Mouse (Mus musculus) intestine, embryonic 16.5 days (tissue): ENCODE measurements around the gene Prr14l. TPM values are rescaled to one million over a fixed set of nuclear protein-coding genes. Genes with fewer than 3 reads are reported as not detected.
"Not testable (repeated sequence)": the region's sequence is repeated elsewhere in the genome, so short reads cannot be mapped to it uniquely, and the experiment has no call there.

ENCODE experiments used
- ATAC-seq: fragments of 200-750 bp; cut with Nextera tagmentation; 2 replicates; pipeline ENCODE4 v1.8.0; 2017; ENCODE audit warnings: moderate TSS enrichment, moderate library complexity
- H3K27ac ChIP-seq: fragments of 300-500 bp; sonication (generic); 2 replicates; pipeline ENCODE4 v1.5.1; 2014; ENCODE audit warnings: mild to moderate bottlenecking, low read length
- H3K27me3 ChIP-seq: fragments of 300-500 bp; sonication (generic); replicated peaks from 2 replicates; pipeline ENCODE4 v1.6.1; 2014; ENCODE audit warnings: low read length, control low read depth, mixed read lengths; ENCODE audit not compliant: control insufficient read depth, insufficient read depth
- H3K36me3 ChIP-seq: fragments of 300-500 bp; sonication (generic); 2 replicates; pipeline ENCODE4 v1.6.1; 2014; ENCODE audit warnings: low read length, control low read depth; ENCODE audit not compliant: control insufficient read depth, insufficient read depth
- H3K4me1 ChIP-seq: fragments of 300-500 bp; sonication (generic); 2 replicates; pipeline ENCODE4 v1.6.1; 2014; ENCODE audit warnings: low read length, control low read depth, mixed read lengths; ENCODE audit not compliant: control insufficient read depth, insufficient read depth
- H3K4me2 ChIP-seq: fragments of 300-500 bp; sonication (generic); 2 replicates; pipeline ENCODE4 v1.6.1; 2014; ENCODE audit warnings: low read depth, low read length, control low read depth
- H3K4me3 ChIP-seq: fragments of 300-500 bp; sonication (generic); 2 replicates; pipeline ENCODE4 v1.5.1; 2014; ENCODE audit warnings: mild to moderate bottlenecking, low read length
- H3K9ac ChIP-seq: fragments of 300-500 bp; sonication (generic); 2 replicates; pipeline ENCODE4 v1.6.1; 2014; ENCODE audit warnings: low read depth, low read length
- H3K9me3 ChIP-seq: fragments of 300-500 bp; sonication (generic); 2 replicates; pipeline ENCODE4 v1.6.1; 2016; ENCODE audit warnings: low read length, control low read depth; ENCODE audit not compliant: control insufficient read depth
- WGBS: fragments of 180-500 bp; shearing (Covaris S2); extraction: QIAGEN DNeasy Blood & Tissue Kit; methylation state at CpG from one replicate; pipeline ENCODE4 v1.1.7; 2014; 5-methylcytosine and 5-hydroxymethylcytosine counted together
- polyA plus RNA-seq: library from polyadenylated mRNA; unstranded; fragments of >200 nt; fragmentation: Nextera tagmentation; extraction: Ambion mirVana; gene quantifications from 2 replicates; pipeline ENCODE4 v1.2.1, GENCODE M21; 2015

The Prr14l gene
- polyA plus RNA-seq, 1 experiment from 2014 or later = 10.1 TPM

DNA sequence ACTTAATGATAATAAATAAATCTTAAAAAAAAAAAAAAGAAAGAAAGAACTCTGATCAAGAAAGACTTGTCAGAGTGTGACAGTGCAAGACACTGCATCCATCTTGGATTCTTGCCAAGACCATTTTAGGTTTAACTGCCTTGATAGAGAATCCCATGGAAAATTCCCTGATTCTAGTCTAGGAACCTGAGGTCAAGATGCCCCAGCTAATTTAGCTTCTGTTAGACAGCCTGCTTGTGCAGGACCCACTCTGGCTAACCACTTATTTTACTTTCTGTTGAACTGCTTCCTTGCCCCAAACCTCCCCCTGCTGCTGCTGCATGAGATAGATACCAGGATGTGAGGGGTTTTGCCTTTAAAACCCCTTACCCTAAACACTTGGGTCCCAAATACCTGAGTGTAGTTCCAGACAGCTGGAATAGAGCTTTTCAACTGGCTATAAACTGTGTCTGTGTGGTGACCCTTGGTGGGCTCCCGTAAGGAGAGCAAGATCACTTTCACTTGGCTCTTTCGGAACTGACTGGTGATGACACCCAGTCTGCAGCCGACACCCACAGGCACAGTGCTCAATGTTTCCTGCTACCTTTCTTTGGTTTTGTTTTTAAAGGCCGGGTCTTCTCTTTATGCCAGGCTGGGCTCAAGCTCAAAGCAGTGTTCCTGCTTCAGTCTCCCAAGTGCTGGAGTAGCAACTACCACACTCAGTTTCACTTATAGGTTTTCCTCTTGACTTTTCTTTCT is 86.3 kb downstream of the Prr14l start:
- no peaks in the 10 kb centered on the region for H3K4me1 ChIP-seq
- no peak overlapping the region for H3K27ac ChIP-seq
- no peak for ATAC-seq
- H3K9me3 ChIP-seq = no peaks in the 10 kb centered on the region
- H3K4me2 ChIP-seq = no peak overlapping the region
- H3K36me3 ChIP-seq = no peaks in the 10 kb centered on the region; the same call in 1 of the 2 replicates
- WGBS = 87% methylated on average over 4 of the region's 4 CpGs
- no peaks in the 10 kb centered on the region for H3K27me3 ChIP-seq
- H3K9ac ChIP-seq = no peak overlapping the region
- no peak overlapping the region for H3K4me3 ChIP-seq

- no peak for ATAC-seq
- H3K4me2 ChIP-seq = no peak overlapping the region
- no peak overlapping the region for H3K27ac ChIP-seq
- H3K4me3 ChIP-seq = no peak overlapping the region
- H3K9ac ChIP-seq = no peak overlapping the region
- WGBS = 41% methylated on average over 3 of the region's 3 CpGs
- no peaks in the 10 kb centered on the region for H3K27me3 ChIP-seq
- no peaks in the 10 kb centered on the region for H3K9me3 ChIP-seq
- H3K36me3 ChIP-seq = no peaks in the 10 kb centered on the region; the same call in 1 of the 2 replicates
- no peaks in the 10 kb centered on the region for H3K4me1 ChIP-seq
Observed at GRCm38 (mm10) chr5:32767004-32767403, 87.1 kb downstream of the Prr14l start.

DNA sequence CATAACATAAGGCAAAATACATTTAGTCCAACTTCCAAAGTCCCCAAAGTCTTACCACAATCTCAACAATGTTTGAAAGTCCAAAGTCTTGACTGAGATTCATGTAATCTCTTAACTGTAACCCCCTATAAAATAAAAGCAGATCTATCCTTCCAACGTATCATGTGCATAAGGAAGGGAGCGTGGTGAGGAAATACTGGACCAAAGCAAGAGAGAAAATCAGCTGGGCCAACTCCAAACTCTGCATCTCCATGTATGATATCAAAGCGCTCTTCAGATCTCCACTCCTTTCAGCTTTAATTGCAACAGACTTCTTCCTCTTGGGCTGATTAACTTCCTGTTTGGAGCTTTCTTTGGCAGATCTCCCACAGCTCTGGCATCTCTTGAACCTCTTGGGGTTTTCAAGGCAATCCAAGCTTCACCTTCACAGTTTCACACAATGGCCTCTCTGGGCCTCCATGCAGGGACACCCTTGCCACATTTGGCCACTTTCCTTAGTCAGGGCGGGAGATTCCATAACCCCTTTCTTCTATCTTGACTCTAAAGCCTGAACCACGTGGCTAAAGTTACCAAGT is 92.4 kb downstream of the Prr14l start:
- peaks cover 4% of the 10 kb centered on the region; the same call in 1 of the 2 replicates for H3K4me1 ChIP-seq
- H3K27ac ChIP-seq = peak overlapping the region; percentile 52; the same call in 1 of the 2 replicates
- WGBS = 85% methylated on average over 5 of the region's 5 CpGs
- H3K27me3 ChIP-seq = no peaks in the 10 kb centered on the region
- H3K4me2 ChIP-seq = no peak overlapping the region
- no peak overlapping the region for H3K4me3 ChIP-seq
- ATAC-seq = peak; percentile 29
- no peaks in the 10 kb centered on the region for H3K9me3 ChIP-seq
- no peaks in the 10 kb centered on the region; the same call in 1 of the 2 replicates for H3K36me3 ChIP-seq
- H3K9ac ChIP-seq = no peak overlapping the region

DNA sequence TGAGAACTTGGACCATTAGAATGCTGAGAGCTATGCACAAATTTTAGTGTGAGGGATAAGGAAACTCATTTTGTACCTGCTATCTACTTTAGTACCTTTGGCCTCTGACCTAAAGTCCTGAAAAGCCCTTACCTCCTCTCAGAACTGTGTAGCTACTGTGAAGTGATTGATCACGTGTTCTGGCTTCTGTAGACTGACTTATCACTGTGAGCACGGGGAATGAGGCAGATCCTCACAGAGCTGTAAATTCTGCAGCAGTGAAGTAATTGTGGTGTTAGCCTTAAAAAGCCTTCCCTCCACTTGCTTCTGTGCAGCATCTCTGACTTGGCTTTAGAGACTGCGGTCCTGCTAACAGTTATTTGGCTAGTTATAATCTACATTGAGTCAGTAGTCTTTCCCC is 93.3 kb downstream of the Prr14l start:
- H3K4me2 ChIP-seq = no peak overlapping the region
- H3K27ac ChIP-seq = peak overlapping the region; percentile 52
- no peak overlapping the region for H3K4me3 ChIP-seq
- no peaks in the 10 kb centered on the region for H3K9me3 ChIP-seq
- peak; percentile 85 for ATAC-seq
- H3K9ac ChIP-seq = no peak overlapping the region
- no peaks in the 10 kb centered on the region; the same call in 1 of the 2 replicates for H3K36me3 ChIP-seq
- peaks cover 4% of the 10 kb centered on the region; the same call in 1 of the 2 replicates for H3K4me1 ChIP-seq
- WGBS = 59% methylated on average over 3 of the region's 3 CpGs
- no peaks in the 10 kb centered on the region for H3K27me3 ChIP-seq

DNA sequence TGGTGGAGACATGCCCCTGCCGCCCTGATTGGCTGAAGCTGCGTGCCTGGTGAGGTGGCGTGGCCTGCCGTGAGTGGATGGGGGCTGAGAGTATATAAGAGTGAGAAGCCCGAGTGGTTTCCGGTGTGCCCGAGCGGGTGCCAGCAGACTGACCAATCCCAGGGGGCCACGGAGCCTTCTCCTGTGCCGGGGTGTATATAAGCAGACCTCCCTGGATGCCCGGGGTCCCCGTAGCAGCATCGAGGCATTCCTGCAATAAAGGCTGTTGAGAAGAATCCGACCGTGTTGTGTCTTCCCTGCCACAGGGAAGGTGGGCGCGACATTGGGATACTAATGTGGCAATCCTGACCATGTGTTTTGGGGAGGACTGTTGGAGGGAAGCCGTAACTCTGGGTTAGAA is 93.7 kb downstream of the Prr14l start:
- not testable (repeated sequence) for H3K4me2 ChIP-seq, H3K4me3 ChIP-seq, H3K27me3 ChIP-seq, H3K9ac ChIP-seq, H3K36me3 ChIP-seq, H3K9me3 ChIP-seq, H3K27ac ChIP-seq, H3K4me1 ChIP-seq
- WGBS = 96% methylated on average over 18 of the region's 18 CpGs
- ATAC-seq = peak; percentile 4; the same call in 1 of the 2 replicates

GRCm38 (mm10) chr5:32759662-32760061 is 94.4 kb downstream of the Prr14l start:
- Histone ChIP-seq H3K27me3 (no peaks in the 10 kb centered on the region), H3K36me3 (no peaks in the 10 kb centered on the region; the same call in 1 of the 2 replicates), H3K27ac (no peak overlapping the region), H3K4me1 (peaks cover 4% of the 10 kb centered on the region; the same call in 1 of the 2 replicates), H3K9me3 (no peaks in the 10 kb centered on the region), H3K4me2 (no peak overlapping the region), H3K4me3 (no peak overlapping the region), H3K9ac (no peak overlapping the region)
- WGBS = 74% methylated on average over 2 of the region's 2 CpGs
- ATAC-seq = no peak

DNA sequence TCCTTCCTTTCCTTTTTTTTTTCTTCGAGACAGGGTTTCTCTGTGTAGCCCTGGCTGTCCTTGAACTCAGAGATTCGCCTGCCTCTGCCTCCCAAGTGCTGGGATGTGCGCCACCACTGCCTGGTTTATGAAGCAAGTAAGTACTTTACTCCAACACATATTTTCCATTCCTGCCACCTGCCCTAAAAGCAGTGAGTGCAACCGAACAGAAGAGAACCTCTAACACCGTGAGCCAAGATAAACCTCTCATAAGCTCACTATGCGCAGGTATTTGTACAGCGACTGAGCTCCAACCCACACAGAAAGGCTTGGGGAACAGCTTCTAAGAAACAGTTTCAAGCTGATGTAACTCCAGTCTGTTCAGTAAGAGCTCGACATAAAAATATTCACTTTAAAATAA is 97.9 kb downstream of the Prr14l start:
- no peak overlapping the region for H3K9ac ChIP-seq
- H3K4me2 ChIP-seq = no peak overlapping the region
- H3K4me1 ChIP-seq = no peaks in the 10 kb centered on the region
- WGBS = 94% methylated on average over 8 of the region's 8 CpGs
- no peaks in the 10 kb centered on the region for H3K9me3 ChIP-seq
- no peaks in the 10 kb centered on the region for H3K27me3 ChIP-seq
- no peaks in the 10 kb centered on the region for H3K36me3 ChIP-seq
- no peak overlapping the region for H3K27ac ChIP-seq
- ATAC-seq = no peak
- H3K4me3 ChIP-seq = no peak overlapping the region

- no peak for ATAC-seq
- Histone ChIP-seq H3K4me2 (no peak overlapping the region), H3K36me3 (no peaks in the 10 kb centered on the region), H3K27ac (no peak overlapping the region), H3K27me3 (no peaks in the 10 kb centered on the region), H3K4me3 (no peak overlapping the region), H3K4me1 (peaks cover 6% of the 10 kb centered on the region), H3K9ac (no peak overlapping the region), H3K9me3 (no peaks in the 10 kb centered on the region)
- 64% methylated on average over 2 of the region's 2 CpGs for WGBS
Observed at GRCm38 (mm10) chr5:32751736-32752135, 102.3 kb downstream of the Prr14l start.

- Histone ChIP-seq H3K36me3 (no peaks in the 10 kb centered on the region), H3K27ac (no peak overlapping the region), H3K9ac (no peak overlapping the region), H3K9me3 (no peaks in the 10 kb centered on the region), H3K27me3 (no peaks in the 10 kb centered on the region), H3K4me3 (no peak overlapping the region), H3K4me2 (no peak overlapping the region), H3K4me1 (peaks cover 20% of the 10 kb centered on the region)
- ATAC-seq = no peak
- WGBS = 65% methylated on average over 6 of the region's 6 CpGs
Observed at GRCm38 (mm10) chr5:32748936-32749335, 105.1 kb downstream of the Prr14l start.
